Mouse (Mus musculus): Measurements from ENCODE around the gene Spata25.

DNA sequence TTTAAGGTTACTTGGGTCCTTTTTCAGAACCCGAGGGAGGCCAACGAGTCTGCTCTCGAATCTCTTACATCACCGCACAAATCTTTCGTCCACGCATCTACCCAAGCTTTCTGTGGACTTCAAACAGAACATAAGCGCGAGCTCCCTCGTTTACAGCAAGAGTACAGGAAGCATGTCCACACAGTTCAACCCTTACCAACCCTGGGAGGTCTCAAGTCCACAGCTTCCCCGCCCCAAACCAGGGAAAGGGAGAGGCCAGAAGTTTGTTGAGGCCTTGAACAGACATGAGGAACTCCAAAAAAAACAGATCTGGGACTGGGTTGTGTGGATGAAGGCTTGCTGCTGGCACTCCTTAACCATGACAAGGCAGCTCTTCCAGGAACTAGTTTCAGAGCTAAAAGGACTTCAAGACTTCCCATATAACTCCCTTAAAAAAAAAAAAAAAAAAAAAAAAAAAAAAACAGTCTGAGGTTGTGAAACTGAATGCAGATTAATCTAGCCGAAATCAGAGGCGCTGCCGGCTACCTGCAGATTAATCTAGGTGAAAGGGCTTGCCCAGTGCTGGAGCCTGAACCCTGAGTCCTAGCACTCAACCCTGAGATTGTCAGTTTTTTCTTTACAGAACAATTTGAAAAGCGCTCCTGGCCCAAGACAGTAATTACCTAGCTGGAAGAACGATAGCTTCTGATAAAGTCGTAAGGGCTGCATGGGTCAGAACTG, 25.0 kb downstream of the Spata25 start:
- no peak for TF ChIP-seq POLR2A (IDR thresholded peaks at IDR 0.05; ENCODE audit: borderline replicate concordance, low read depth, low read length)
- TF ChIP-seq CTCF (IDR thresholded peaks at IDR 0.05; ENCODE audit: low read depth, low read length) = no peak
